Mouse (Mus musculus) intestine, embryonic 16.5 days (tissue): Measurements from ENCODE around the gene Hoxa3. TPM values are rescaled to one million over a fixed set of nuclear protein-coding genes. Genes with fewer than 3 reads are reported as not detected.

Source experiments
- ATAC-seq: fragments of 200-750 bp; cut with Nextera tagmentation; 2 replicates; pipeline ENCODE4 v1.8.0; 2017; ENCODE audit warnings: moderate TSS enrichment, moderate library complexity
- H3K27ac ChIP-seq: fragments of 300-500 bp; sonication (generic); 2 replicates; pipeline ENCODE4 v1.5.1; 2014; ENCODE audit warnings: mild to moderate bottlenecking, low read length
- H3K27me3 ChIP-seq: fragments of 300-500 bp; sonication (generic); replicated peaks from 2 replicates; pipeline ENCODE4 v1.6.1; 2014; ENCODE audit warnings: low read length, control low read depth, mixed read lengths; ENCODE audit not compliant: control insufficient read depth, insufficient read depth
- H3K36me3 ChIP-seq: fragments of 300-500 bp; sonication (generic); 2 replicates; pipeline ENCODE4 v1.6.1; 2014; ENCODE audit warnings: low read length, control low read depth; ENCODE audit not compliant: control insufficient read depth, insufficient read depth
- H3K4me1 ChIP-seq: fragments of 300-500 bp; sonication (generic); 2 replicates; pipeline ENCODE4 v1.6.1; 2014; ENCODE audit warnings: low read length, control low read depth, mixed read lengths; ENCODE audit not compliant: control insufficient read depth, insufficient read depth
- H3K4me2 ChIP-seq: fragments of 300-500 bp; sonication (generic); 2 replicates; pipeline ENCODE4 v1.6.1; 2014; ENCODE audit warnings: low read depth, low read length, control low read depth
- H3K4me3 ChIP-seq: fragments of 300-500 bp; sonication (generic); 2 replicates; pipeline ENCODE4 v1.5.1; 2014; ENCODE audit warnings: mild to moderate bottlenecking, low read length
- H3K9ac ChIP-seq: fragments of 300-500 bp; sonication (generic); 2 replicates; pipeline ENCODE4 v1.6.1; 2014; ENCODE audit warnings: low read depth, low read length
- H3K9me3 ChIP-seq: fragments of 300-500 bp; sonication (generic); 2 replicates; pipeline ENCODE4 v1.6.1; 2016; ENCODE audit warnings: low read length, control low read depth; ENCODE audit not compliant: control insufficient read depth
- WGBS: fragments of 180-500 bp; shearing (Covaris S2); extraction: QIAGEN DNeasy Blood & Tissue Kit; methylation state at CpG from one replicate; pipeline ENCODE4 v1.1.7; 2014; 5-methylcytosine and 5-hydroxymethylcytosine counted together
- polyA plus RNA-seq: library from polyadenylated mRNA; unstranded; fragments of >200 nt; fragmentation: Nextera tagmentation; extraction: Ambion mirVana; gene quantifications from 2 replicates; pipeline ENCODE4 v1.2.1, GENCODE M21; 2015

The Hoxa3 gene
- polyA plus RNA-seq, 1 experiment from 2014 or later: 5.9 TPM

DNA sequence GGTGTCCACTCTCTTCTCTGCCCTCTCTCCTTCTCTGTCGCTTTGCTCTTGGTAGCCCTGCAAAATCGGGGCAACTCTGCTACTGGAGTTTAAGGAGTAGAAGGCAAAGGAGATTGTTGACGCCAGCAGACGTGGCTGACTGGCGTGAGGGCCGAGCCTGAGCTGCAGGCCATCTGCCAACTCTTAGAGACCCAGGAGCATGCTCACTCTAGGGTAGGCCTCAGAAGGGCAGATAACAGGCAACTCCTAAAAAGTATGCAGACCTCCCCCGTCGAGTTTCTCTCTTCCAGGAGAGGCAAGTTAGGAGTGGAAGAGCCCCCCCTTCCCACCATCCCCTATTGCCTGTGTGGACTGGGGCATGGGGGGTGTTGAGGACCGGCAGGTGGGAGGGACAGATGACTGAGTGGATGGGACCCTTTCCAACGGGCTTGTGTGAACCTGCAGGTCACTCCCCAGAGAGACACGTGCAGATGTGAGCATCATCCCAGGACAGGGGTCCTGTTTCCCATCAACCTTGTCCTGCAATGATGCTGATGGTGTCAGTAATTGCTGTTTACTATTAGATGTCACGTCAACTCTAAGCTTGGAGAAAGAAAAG lies 53.9 kb downstream of the Hoxa3 start:
- H3K27ac ChIP-seq: peak overlapping the region; percentile 93
- no peaks in the 10 kb centered on the region for H3K9me3 ChIP-seq
- no peaks in the 10 kb centered on the region for H3K36me3 ChIP-seq
- peaks cover 23% of the 10 kb centered on the region for H3K4me1 ChIP-seq
- ATAC-seq: peak; percentile 26
- peaks cover 21% of the 10 kb centered on the region for H3K27me3 ChIP-seq
- peak overlapping the region; percentile 80 for H3K9ac ChIP-seq
- WGBS: 17% methylated on average over 12 of the region's 12 CpGs
- peak overlapping the region; percentile 93 for H3K4me2 ChIP-seq
- peak overlapping the region; percentile 79 for H3K4me3 ChIP-seq

DNA sequence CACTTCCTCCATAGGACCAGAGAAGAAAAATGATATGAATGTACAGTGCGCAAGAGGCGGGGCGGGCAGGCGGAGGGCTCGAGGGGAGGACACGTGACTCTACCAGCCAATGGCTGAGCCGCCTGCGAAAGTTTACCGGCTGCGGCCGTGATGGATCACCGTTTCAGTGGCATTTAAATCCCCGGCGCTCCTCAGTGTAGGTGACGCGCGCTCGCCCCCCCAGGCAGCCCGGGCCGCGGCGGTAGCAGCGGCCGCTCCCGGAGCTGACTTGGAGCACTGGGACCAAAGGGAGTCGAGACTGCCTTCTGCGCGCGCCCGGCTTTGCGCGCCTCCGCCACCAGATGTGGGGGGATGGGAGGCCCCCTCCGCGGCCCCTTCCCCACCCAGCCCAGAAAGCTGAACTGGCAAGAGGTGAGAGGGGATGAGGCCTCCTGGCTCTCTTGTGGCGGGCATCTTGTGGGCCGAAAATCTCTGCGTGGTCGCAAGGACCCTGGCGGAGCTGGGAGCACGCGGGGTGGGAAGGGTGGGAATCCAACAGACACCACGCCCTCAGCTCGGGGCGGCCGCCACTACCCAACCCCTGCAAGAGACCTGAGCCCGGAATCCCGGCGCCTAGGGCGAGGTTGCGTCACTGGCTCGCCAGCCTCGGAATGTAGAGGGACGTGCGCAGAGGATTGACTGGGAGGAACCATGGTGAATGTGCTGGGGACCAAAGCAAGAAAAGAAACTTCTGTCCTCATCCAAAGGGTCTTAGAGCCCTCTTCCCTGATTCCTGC lies 54.7 kb downstream of the Hoxa3 start, which contains the start of gene Hoxa1:
Hoxa1 (minus strand) TSS at position 42 of the 776 bp plus-strand sequence.
- no peaks in the 10 kb centered on the region for H3K36me3 ChIP-seq
- peaks cover 23% of the 10 kb centered on the region for H3K4me1 ChIP-seq
- peak within 1 kb of the TSS; percentile 93 for H3K4me2 ChIP-seq
- WGBS: 0% methylated on average over 55 of the region's 55 CpGs
- peak within 1 kb of the TSS; percentile 93 for H3K27ac ChIP-seq
- no peaks in the 10 kb centered on the region for H3K9me3 ChIP-seq
- peak; percentile 83 for ATAC-seq
- H3K27me3 ChIP-seq: peaks cover 24% of the 10 kb centered on the region
- peak within 1 kb of the TSS; percentile 79 for H3K4me3 ChIP-seq
- H3K9ac ChIP-seq: peak within 1 kb of the TSS; percentile 80

DNA sequence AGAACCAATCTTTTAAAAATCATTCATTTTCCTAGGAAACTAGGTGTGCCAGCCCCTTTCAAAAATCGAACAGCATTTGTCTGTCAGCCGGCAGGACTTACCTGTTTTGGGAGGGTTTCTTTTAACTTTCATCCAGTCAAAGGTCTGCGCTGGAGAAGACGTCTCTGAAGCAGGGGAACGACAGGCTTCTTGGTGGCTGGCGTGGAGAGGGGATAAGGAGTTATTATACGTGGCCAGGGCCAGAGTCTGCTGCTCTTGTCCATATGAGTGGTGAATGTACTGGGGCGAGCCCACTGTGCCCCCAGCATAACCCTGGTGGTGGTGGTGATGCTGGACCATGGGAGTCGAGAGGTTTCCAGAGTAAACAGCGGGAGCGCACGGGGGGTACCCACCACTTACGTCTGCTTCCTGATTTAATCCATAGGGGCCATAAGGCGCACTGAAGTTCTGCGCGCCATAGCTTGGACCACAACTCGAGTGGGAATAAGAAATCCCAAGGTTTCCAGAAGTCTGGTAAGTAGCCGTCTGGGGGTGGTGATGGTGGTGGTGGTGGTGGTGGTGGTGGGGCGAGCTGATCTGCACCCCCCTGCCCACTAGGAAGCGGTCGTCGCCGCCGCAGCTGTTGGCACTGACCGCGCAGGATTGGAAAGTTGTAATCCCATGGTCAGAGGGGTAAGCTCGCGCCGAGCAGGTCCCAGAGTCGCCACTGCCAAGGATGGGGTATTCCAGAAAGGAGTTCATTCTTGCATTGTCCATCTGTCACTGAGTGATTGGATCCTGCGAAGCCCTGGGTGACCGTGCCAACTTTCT lies 55.5 kb downstream of the Hoxa3 start:
- Histone ChIP-seq H3K4me1 (peaks cover 23% of the 10 kb centered on the region), H3K4me2 (peak overlapping the region; percentile 93), H3K36me3 (no peaks in the 10 kb centered on the region), H3K27ac (no peak overlapping the region), H3K4me3 (peak overlapping the region; percentile 79), H3K27me3 (peaks cover 25% of the 10 kb centered on the region), H3K9ac (peak overlapping the region; percentile 80), H3K9me3 (no peaks in the 10 kb centered on the region)
- 3% methylated on average over 32 of the region's 32 CpGs for WGBS
- peak; percentile 32 for ATAC-seq

DNA sequence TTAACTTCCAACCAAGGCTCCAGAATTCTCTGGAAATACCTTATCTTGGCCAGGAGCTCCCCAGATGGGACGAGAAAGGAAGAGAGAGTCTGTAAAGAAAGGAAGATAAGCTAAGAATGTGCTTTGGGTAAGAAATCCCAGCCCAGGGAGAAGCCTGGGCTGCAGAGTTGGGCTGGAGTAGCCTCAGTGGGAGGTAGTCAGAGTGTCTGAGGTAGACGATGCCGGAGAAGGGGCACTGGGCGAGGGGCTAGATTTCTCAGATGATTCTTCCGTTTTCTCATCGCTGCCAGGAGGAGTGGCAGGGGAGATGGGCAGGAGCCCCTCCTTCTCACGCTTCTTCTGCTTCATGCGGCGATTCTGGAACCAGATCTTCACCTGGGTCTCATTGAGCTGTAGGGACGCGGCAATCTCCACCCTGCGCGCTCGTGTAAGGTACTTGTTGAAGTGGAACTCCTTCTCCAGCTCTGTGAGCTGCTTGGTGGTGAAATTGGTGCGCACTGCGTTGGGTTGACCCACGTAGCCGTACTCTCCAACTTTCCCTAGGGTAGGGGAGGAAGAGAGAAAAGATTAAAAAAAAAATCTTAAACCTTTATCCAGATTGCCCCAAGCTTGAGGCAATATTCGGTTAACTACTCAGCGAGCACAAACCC lies 56.5 kb downstream of the Hoxa3 start:
- H3K4me1 ChIP-seq: peaks cover 23% of the 10 kb centered on the region

DNA sequence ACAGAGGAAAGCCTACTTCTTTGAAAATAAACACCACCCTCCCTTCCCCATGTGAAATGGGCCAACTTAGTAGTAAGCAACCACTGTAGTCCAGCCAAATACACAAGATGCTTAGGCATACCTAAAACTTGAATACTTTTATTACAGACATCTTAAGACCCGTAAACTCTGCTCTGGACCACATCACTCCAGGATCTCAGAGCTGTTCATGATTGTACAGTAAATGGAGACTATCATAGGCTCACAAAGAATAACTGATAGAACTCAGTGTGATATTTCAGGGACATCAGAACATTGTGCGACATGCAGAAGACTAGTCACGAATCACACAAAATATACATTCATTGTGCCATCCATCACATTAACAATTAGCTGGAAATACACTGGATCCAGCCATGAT lies 57.7 kb downstream of the Hoxa3 start:
- Histone ChIP-seq H3K4me3 (no peak overlapping the region), H3K27ac (no peak overlapping the region), H3K4me1 (peaks cover 16% of the 10 kb centered on the region), H3K36me3 (no peaks in the 10 kb centered on the region), H3K4me2 (no peak overlapping the region), H3K9ac (no peak overlapping the region), H3K27me3 (peaks cover 30% of the 10 kb centered on the region), H3K9me3 (no peaks in the 10 kb centered on the region)
- 77% methylated on average over 3 of the region's 3 CpGs for WGBS
- no peak for ATAC-seq

More for the DNA sequence above, 56.5 kb downstream of the Hoxa3 start:
- Histone ChIP-seq H3K9me3 (no peaks in the 10 kb centered on the region), H3K36me3 (no peaks in the 10 kb centered on the region), H3K4me3 (no peak overlapping the region), H3K9ac (no peak overlapping the region), H3K27ac (no peak overlapping the region), H3K27me3 (peaks cover 30% of the 10 kb centered on the region), H3K4me2 (peak overlapping the region; percentile 13; the same call in 1 of the 2 replicates)
- ATAC-seq: no peak
- 24% methylated on average over 20 of the region's 20 CpGs for WGBS

DNA sequence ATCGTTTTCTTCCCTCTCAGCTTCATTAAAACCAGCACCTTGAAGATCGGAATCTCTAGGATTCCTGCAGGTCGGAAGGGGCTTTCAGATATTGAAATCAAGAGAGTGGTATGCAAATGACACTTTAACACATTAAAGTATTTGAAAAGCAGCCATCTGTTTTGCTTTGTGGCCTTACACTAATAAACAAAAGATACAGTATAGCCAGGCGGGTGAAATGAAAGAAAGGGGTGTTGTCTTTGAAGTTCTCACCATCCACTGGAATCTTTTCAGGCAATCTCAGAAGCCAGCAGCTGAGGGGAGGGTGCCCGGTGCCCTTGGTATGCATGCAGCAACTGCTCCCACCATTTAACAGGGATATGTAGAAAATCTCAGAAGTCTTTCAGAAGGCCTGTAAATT lies 59.1 kb downstream of the Hoxa3 start:
- Histone ChIP-seq H3K4me1 (peaks cover 8% of the 10 kb centered on the region), H3K9me3 (no peaks in the 10 kb centered on the region), H3K9ac (no peak overlapping the region), H3K27ac (no peak overlapping the region), H3K27me3 (peaks cover 30% of the 10 kb centered on the region), H3K4me2 (no peak overlapping the region), H3K36me3 (no peaks in the 10 kb centered on the region), H3K4me3 (no peak overlapping the region)
- 80% methylated on average over 5 of the region's 5 CpGs for WGBS
- ATAC-seq: no peak

DNA sequence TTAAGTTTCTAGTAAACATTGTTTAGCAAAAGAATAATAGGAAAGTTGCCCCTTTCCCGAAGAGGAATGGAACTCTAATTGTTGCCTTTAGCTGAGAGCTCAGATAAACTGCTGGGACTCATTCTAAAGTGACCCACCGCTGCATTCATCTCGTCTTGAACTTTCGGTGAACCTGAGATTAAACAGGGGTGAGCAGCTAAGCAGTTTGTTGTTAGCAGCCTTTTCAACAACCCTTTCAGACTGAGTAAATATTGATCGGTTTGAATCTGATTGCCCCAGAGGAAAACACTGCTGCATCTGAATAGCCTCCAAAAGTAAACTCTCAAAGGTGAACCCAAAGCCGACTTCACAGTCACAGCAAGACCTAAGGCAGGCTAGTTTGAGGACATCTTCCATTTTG lies 59.9 kb downstream of the Hoxa3 start:
- Histone ChIP-seq H3K9me3 (no peaks in the 10 kb centered on the region), H3K4me3 (no peak overlapping the region), H3K4me1 (peaks cover 8% of the 10 kb centered on the region), H3K27me3 (peaks cover 28% of the 10 kb centered on the region), H3K27ac (no peak overlapping the region), H3K9ac (no peak overlapping the region), H3K36me3 (no peaks in the 10 kb centered on the region), H3K4me2 (no peak overlapping the region)
- no peak for ATAC-seq
- WGBS: 21% methylated on average over 6 of the region's 6 CpGs

DNA sequence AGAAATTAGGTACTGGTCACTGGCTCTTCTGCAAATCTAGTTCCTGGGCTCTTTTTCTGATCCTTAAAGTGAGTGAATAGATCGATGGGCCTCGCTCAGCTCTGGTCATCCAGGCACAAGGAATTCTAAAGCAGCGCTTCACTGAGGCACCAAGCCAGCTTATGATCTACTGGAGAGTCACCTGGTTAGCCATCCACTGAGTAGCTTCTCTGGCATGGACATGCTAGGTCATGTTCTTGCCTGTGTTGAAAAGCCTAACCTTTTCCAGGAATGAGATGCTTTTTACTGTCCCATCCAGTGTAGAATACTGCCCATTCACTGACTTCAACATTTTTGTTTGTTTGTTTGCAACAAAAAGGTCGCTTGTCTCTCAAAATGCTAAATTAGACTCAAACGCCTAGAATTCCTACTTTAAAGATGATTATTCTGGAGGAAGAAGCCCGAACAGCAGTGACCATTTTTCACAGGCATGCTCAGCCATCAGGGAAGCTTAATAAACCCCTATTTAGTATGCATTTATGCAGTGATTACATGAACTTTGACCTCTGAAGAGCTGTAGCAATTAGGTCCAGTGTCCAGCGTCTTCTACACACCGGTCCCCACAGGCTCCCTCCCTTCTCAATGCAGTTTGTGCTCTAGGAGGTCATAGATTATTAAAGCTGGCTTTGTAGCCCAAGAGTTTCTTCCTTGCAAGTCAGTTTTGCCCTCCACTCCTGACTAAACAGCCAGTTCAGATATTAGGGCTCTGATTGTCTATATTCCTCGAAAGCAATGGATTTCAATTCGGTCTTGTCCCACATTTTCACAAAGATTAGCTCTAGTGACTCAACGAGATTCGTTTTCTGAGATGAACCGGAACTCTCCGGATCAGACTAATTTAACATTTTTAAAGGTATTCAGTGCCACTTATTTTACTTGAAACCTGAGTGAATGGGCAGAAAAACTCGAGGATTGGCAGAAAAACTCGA lies 60.6 kb downstream of the Hoxa3 start:
- ATAC-seq: no peak
- Histone ChIP-seq H3K4me1 (peaks cover 2% of the 10 kb centered on the region), H3K9me3 (no peaks in the 10 kb centered on the region), H3K36me3 (no peaks in the 10 kb centered on the region), H3K27ac (no peak overlapping the region), H3K27me3 (peaks cover 23% of the 10 kb centered on the region), H3K9ac (no peak overlapping the region), H3K4me2 (no peak overlapping the region), H3K4me3 (no peak overlapping the region)
- 45% methylated on average over 16 of the region's 16 CpGs for WGBS
